Mouse (Mus musculus) ovary, postnatal 36 days (tissue): ENCODE data around the gene Marco.

Source experiments
- DNase-seq: peaks from one replicate; pipeline ENCODE4 v3.0.0; 2022; ENCODE audit warnings: low spot score, mixed read lengths

The Marco gene

DNA sequence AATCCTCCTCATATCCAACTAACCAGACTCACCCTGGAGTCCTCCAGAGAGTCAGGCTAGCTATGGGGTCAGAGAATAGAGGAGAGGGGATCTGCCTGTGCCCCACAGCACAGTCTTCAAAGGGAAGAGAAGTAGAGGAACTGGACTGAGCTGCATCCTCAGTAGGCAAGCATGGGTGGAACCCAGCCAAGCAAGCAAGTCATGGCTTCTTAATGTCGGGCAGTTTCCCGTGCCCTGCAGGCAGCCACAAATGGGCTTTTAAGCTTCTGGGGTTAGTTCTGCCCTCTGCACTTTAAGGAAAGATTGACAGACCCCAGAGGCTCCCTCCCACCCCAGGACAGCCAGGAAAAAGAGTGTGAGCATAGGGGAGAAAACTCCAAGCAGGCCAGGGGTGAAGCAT is 63.2 kb downstream of the Marco start:
- DNase-seq = no peak

DNA sequence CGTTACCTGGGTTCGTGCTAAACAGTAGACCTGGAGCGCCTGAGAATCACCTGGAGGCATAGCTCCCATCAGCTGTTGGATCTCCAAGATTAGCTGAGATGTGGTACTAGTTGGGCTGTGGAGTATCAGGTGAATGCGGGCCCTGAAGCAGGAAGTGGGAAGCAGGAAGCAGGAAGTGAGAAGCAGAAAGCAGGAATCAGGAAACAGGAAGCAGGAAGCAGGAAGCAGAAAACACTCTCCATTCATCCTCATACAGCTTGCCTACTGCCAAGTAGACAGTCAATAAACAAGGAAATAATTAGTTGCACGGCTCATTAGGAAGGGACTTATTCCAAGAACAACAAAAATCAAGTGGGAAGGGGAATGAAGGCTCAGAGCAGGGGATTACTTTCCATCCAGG is 69.2 kb downstream of the Marco start:
- DNase-seq = no peak

DNA sequence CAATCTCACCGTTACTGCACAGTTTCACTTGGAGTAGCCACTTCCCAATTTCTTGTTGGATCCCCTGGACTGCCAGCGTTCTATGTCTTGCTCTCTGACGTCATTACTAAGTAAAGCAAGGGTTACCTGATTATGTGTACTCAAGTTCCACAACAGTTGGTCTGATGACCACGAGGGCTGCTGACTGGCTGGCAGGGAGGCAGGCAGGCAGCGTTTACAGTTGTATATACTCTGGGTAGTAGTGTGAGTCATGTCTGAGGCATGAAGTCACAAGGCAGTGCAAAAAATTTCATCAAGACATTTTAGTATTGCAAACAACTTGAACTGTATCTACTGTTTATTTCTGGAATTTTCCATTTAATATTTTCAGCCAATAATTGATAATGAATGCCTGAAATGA is 74.7 kb downstream of the Marco start:
- no peak for DNase-seq

DNA sequence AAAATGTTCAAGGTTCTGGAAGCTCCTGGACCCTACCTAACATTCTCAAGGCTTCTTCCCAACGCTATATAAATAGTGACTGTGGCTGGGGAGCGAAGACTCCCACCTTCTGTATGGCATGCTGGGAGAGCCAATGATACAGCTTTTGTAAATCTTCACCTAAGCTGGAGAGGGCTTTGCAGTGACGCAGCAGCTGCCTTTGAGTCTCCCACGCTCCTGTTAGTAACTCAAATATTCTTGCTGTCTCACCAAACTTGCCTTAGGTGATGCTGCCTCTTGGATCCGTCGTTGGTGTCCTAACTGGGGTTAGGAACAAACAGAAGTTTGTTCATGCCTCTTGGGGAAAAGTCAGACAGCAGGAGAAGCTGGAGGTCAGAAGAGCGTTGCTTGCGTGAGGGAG is 79.2 kb downstream of the Marco start:
- DNase-seq = no peak
